Mouse (Mus musculus): ENCODE results near the gene Wfdc11. TPM values are rescaled to one million over a fixed set of nuclear protein-coding genes. Genes with fewer than 3 reads are reported as not detected.
"Not testable (repeated sequence)": the region's sequence is repeated elsewhere in the genome, so short reads cannot be mapped to it uniquely, and the experiment has no call there.

Wfdc11 gene
- total RNA-seq, 2 experiments from 2014 or later = not detected

- no peak for DNase-seq
- intact Hi-C loops (cut with DNase I) = no loop called here
These were observed 32.8 kb downstream of the Wfdc11 start for GRCm38 (mm10) chr2:164641129-164641528.

GRCm38 (mm10) chr2:164638696-164639095 is 35.2 kb downstream of the Wfdc11 start, which contains the start of gene Wfdc16:
Gene Wfdc16, minus strand, starts transcription at chr2:164638796.
- intact Hi-C loops (cut with DNase I) = no loop called here
- no peak for DNase-seq

GRCm38 (mm10) chr2:164635266-164635665 is 38.6 kb downstream of the Wfdc11 start:
- no peak for DNase-seq
- intact Hi-C loops (cut with DNase I) = no loop called here

GRCm38 (mm10) chr2:164621775-164622174 is 52.1 kb downstream of the Wfdc11 start:
- intact Hi-C loops (cut with DNase I) = no loop called here

GRCm38 (mm10) chr2:164619050-164619449 is 54.8 kb downstream of the Wfdc11 start:
- intact Hi-C loops (cut with DNase I) = no loop called here
- DNase-seq = no peak

More at GRCm38 (mm10) chr2:164621775-164622174, 52.1 kb downstream of the Wfdc11 start:
- no peak for DNase-seq

GRCm38 (mm10) chr2:164615386-164615785 is 58.5 kb downstream of the Wfdc11 start:
- intact Hi-C loops (cut with DNase I) = no loop called here
- no peak for DNase-seq

GRCm38 (mm10) chr2:164613471-164613870 is 60.4 kb downstream of the Wfdc11 start, which contains the start of the genes Wfdc6b and Wfdc8:
Gene Wfdc6b, plus strand, starts transcription at chr2:164613522.
Gene Wfdc8, minus strand, starts transcription at chr2:164613626.
- intact Hi-C loops (cut with DNase I) = not testable (repeated sequence)
- peak; percentile 55 for DNase-seq

Other genes starting within 250 kb of the Wfdc11 start
- 10 to 100 TPM in 1 of 2 experiments, 1 to 10 TPM in 1; 9.6 to 12.6 TPM for gene Sdc4, start 230.2 kb downstream of the Wfdc11 start, total RNA-seq (2021)
- 10 to 100 TPM; 42.5 to 45.8 TPM for gene Sys1, start 217.1 kb downstream of the Wfdc11 start, total RNA-seq (2021)
- 1 to 10 TPM in 1 of 2 experiments, not detected in 1; 2.9 TPM for gene Gm20458, start 213.1 kb downstream of the Wfdc11 start, total RNA-seq (2021)
- not detected for gene Trp53tg5, start 200.4 kb downstream of the Wfdc11 start, total RNA-seq (2021)
- 10 to 100 TPM; 32.6 to 33.5 TPM for gene Dbndd2, start 188.0 kb downstream of the Wfdc11 start, total RNA-seq (2021)
- 100 to 1,000 TPM; 109 to 113 TPM for gene Pigt, start 176.6 kb downstream of the Wfdc11 start, total RNA-seq (2021)
- gene Wfdc2, start 111.7 kb downstream of the Wfdc11 start, total RNA-seq (2021) = 1 to 10 TPM in 1 of 2 experiments, not detected in 1; 2.1 TPM
- not detected for gene Spint3, start 100.6 kb downstream of the Wfdc11 start, total RNA-seq (2021)
- gene Wfdc6a, start 88.6 kb downstream of the Wfdc11 start, total RNA-seq (2021) = not detected
- gene Eppin, start 80.5 kb downstream of the Wfdc11 start, total RNA-seq (2021) = not detected
- gene Wfdc6b, start 60.6 kb downstream of the Wfdc11 start, total RNA-seq (2021) = under 1 TPM in 1 of 2 experiments, not detected in 1; 0.40 TPM
- not detected for gene Wfdc8, start 60.5 kb downstream of the Wfdc11 start, total RNA-seq (2021)
- gene Wfdc16, start 35.3 kb downstream of the Wfdc11 start, total RNA-seq (2021) = not detected
- not detected for gene Wfdc10, start 18.0 kb downstream of the Wfdc11 start, total RNA-seq (2021)
- gene Wfdc9, start 17.5 kb downstream of the Wfdc11 start, total RNA-seq (2021) = not detected
- gene Wfdc13, start 11.0 kb upstream of the Wfdc11 start, total RNA-seq (2021) = not detected
- not detected for gene Spint4, start 24.4 kb upstream of the Wfdc11 start, total RNA-seq (2021)
- gene Spint5, start 41.2 kb upstream of the Wfdc11 start, total RNA-seq (2021) = not detected
- 1 to 10 TPM in 1 of 2 experiments, under 1 TPM in 1; 0.60 to 1.1 TPM for gene Wfdc3, start 71.8 kb upstream of the Wfdc11 start, total RNA-seq (2021)
- 10 to 100 TPM; 35.8 to 38.1 TPM for gene Dnttip1, start 71.9 kb upstream of the Wfdc11 start, total RNA-seq (2021)
- gene Ube2c, start 95.8 kb upstream of the Wfdc11 start, total RNA-seq (2021) = 10 to 100 TPM; 10.8 to 14.3 TPM
- not detected for gene Tnnc2, start 105.9 kb upstream of the Wfdc11 start, total RNA-seq (2021)
- 10 to 100 TPM; 52.8 to 56.9 TPM for gene Snx21, start 111.7 kb upstream of the Wfdc11 start, total RNA-seq (2021)
- gene Acot8, start 130.8 kb upstream of the Wfdc11 start, total RNA-seq (2021) = 10 to 100 TPM; 20.6 to 20.8 TPM
- gene Zswim3, start 131.0 kb upstream of the Wfdc11 start, total RNA-seq (2021) = 1 to 10 TPM; 6.9 to 8.0 TPM
- 10 to 100 TPM; 17.5 to 17.8 TPM for gene Zswim1, start 148.6 kb upstream of the Wfdc11 start, total RNA-seq (2021)
- gene Spata25, start 154.4 kb upstream of the Wfdc11 start, total RNA-seq (2021) = 1 to 10 TPM; 1.1 to 1.2 TPM
- gene Ctsa, start 158.8 kb upstream of the Wfdc11 start, total RNA-seq (2021) = 10 to 100 TPM; 56.8 to 62.2 TPM
- 1 to 10 TPM; 5.1 to 5.6 TPM for gene Neurl2, start 159.4 kb upstream of the Wfdc11 start, total RNA-seq (2021)
- gene Pltp, start 183.6 kb upstream of the Wfdc11 start, total RNA-seq (2021) = 10 to 100 TPM; 63.5 to 71.3 TPM
- 10 to 100 TPM; 53.9 to 61.4 TPM for gene Pcif1, start 205.2 kb upstream of the Wfdc11 start, total RNA-seq (2021)
- gene Zfp335, start 237.7 kb upstream of the Wfdc11 start, total RNA-seq (2021) = 10 to 100 TPM; 30.0 to 31.2 TPM

Data from left cerebral cortex, postnatal 4 days (tissue).